Mouse (Mus musculus) liver, postnatal 0 days (tissue): Measurements from ENCODE around the gene Retreg3.

ENCODE experiments used
- CTCF ChIP-seq: sonication (generic); IDR thresholded peaks from 2 replicates; pipeline ENCODE4 v1.5.1; 2016; ENCODE audit warnings: antibody characterized with exemption, low read depth
- EP300 ChIP-seq: IDR thresholded peaks from 2 replicates; pipeline ENCODE4 v1.6.1; 2016; ENCODE audit warnings: antibody characterized with exemption, low read depth, mild to moderate bottlenecking

- TF ChIP-seq CTCF = no peak
- TF ChIP-seq EP300 = no peak
Measured at GRCm38 (mm10) chr11:101050359-101050758, 69.3 kb downstream of the Retreg3 start.
